Mouse (Mus musculus) cerebellum, postnatal 25 days (tissue): ENCODE data around the gene Tbc1d9b.
A peak's percentile ranks its signal among the peaks of the same experiment; 100 is the strongest.

Experiments
- DNase-seq, 2 experiments: peaks; one replicate each; pipeline ENCODE4 v3.0.0; 2021; ENCODE audit warnings: mixed read lengths in 2 of 2

Gene Tbc1d9b

DNA sequence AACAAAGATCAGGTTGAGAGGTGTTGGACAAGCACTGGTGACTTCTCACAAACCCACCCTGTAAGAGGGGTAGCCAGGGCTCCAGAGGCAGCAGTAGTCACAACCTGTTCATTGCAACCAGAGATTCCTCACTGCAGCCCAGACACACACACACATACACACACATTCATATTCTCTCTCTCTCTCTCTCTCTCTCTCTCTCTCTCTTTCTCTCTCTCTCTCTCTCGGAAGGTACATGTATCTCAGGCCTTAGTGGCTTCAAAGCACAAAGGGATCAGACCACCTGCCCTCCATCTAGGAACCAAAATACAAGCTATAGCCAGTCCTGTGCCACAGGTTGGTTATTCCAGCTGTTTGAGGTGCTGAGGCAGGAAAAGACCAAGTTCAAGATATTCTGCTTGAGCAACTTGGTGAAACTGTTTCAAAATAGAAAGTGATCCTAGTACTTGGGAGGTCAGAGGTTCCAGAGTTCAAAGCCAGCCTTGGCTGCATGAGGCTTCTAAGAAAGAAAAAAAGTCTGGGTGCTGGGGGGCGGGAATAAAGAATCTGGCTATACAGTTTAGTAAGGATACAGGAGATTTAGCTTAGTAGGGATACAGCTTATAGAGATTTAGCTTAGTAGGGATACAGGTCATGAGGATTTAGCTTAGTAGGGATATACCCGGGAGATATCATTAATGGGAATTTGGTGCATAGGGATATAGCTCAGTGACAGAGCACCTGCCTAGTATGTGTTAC is 80.3 kb downstream of the Tbc1d9b start:
- DNase-seq = no peak

GRCm38 (mm10) chr11:50212060-50212739 is 81.0 kb downstream of the Tbc1d9b start:
- no peak for DNase-seq

GRCm38 (mm10) chr11:50212848-50213758 is 81.9 kb downstream of the Tbc1d9b start:
- DNase-seq = peak; percentile 70 to 78

- no peak for DNase-seq
Observed at GRCm38 (mm10) chr11:50214631-50215030, 83.4 kb downstream of the Tbc1d9b start.

GRCm38 (mm10) chr11:50215633-50216032 is 84.4 kb downstream of the Tbc1d9b start:
- DNase-seq = no peak

- DNase-seq = no peak
Observed at GRCm38 (mm10) chr11:50216724-50217366, 85.6 kb downstream of the Tbc1d9b start.

GRCm38 (mm10) chr11:50217811-50218210 is 86.6 kb downstream of the Tbc1d9b start:
- peak in 1 of 2 experiments; percentile 53 for DNase-seq

- DNase-seq = no peak
Observed at GRCm38 (mm10) chr11:50219833-50220232, 88.6 kb downstream of the Tbc1d9b start.
